Mouse (Mus musculus): ENCODE measurements around the gene Tanc2. TPM values are rescaled to one million over a fixed set of nuclear protein-coding genes. Genes with fewer than 3 reads are reported as not detected.

Gene Tanc2
- polyA plus RNA-seq, 1 experiment from 2014 or later, result 11.6 TPM

DNA sequence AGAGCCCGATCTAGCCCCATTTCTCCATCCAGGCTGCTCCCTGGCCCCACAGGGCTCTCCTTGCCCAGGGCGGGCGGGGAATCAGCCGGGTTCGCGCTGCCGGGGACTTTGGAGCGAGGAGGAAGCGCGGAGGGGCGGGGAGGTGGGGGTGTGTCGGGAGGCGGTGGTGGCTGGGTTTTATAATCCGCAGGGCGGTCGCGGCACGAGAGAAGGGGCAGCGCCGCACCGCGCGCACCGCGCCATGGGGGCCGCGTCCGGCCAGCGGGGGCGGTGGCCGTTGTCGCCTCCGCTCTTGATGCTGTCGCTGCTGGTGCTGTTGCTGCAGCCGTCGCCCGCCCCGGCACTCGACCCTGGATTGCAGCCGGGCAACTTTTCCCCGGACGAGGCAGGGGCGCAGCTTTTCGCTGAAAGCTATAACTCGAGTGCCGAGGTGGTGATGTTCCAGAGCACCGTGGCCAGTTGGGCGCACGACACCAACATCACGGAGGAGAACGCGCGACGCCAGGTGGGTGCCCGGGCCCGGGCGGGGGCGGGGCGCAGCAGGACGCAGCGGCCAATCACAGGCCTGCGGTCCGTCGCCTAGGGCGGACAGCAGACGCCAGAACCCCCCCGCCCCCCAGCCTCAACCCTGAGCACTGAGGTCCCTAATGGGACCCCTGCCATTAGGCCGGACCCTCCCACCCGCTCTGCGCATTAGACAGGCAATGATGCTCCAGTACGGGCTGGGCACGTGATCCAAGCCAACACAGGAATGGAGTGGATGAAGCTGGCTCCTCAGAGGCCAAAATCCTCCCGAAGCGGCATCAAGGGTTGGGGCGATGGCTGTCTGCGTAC lies 378.2 kb downstream of the Tanc2 start, which contains the start of gene Ace:
Gene Ace (plus strand): TSS at position 205 of the 834 bp plus-strand sequence.
- TF ChIP-seq CTCF (IDR thresholded peaks at IDR 0.05), result no peak
- no peak for TF ChIP-seq EP300 (IDR thresholded peaks at IDR 0.05)
- WGBS, result 2% methylated on average over 64 of the region's 76 CpGs
- Histone ChIP-seq H3K4me3 (ENCODE audit: low read depth, low read length) (peak within 1 kb of the TSS; percentile 54), H3K9ac (replicated peaks; ENCODE audit: low read depth) (peak within 1 kb of the TSS; percentile 26; the same call in 1 of the 2 replicates), H3K9me3 (ENCODE audit: low read length) (no peaks in the 10 kb centered on the region), H3K36me3 (ENCODE audit: insufficient read depth, low read length) (no peaks in the 10 kb centered on the region), H3K27me3 (replicated peaks; ENCODE audit: insufficient read depth, low read length) (no peaks in the 10 kb centered on the region; the same call in 1 of the 2 replicates), H3K4me1 (ENCODE audit: insufficient read depth, low read depth, low read length) (peaks cover 4% of the 10 kb centered on the region; the same call in 1 of the 2 replicates), H3K4me2 (replicated peaks; ENCODE audit: low read depth, low read length) (peak within 1 kb of the TSS; percentile 84), H3K27ac (ENCODE audit: low read length) (peak within 1 kb of the TSS; percentile 72)
- ATAC-seq (peak; percentile 76), DNase-seq (ENCODE audit: low spot score) (peak; percentile 31)

DNA sequence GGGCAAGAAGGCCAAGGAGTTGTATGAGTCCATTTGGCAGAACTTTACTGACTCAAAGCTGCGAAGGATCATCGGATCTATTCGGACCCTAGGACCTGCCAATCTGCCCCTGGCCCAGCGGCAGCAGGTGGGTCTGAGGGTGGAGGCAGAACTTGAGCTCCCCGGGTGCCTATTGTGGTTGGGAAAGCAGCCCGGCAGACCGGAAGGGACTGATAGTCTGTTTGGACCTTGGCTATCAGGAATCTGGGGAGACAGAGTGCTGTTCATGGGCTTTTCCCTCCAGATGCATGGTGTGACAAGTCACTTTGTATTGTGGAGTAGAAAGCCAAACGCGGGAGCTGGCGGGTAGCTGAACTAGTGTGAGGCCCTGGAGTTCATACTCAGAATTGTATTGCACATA lies 379.2 kb downstream of the Tanc2 start:
- Histone ChIP-seq H3K27ac (ENCODE audit: low read length) (peak overlapping the region; percentile 72; the same call in 1 of the 2 replicates), H3K36me3 (ENCODE audit: insufficient read depth, low read length) (no peaks in the 10 kb centered on the region), H3K9me3 (ENCODE audit: low read length) (no peaks in the 10 kb centered on the region), H3K4me3 (ENCODE audit: low read depth, low read length) (peak overlapping the region; percentile 54), H3K27me3 (replicated peaks; ENCODE audit: insufficient read depth, low read length) (no peaks in the 10 kb centered on the region; the same call in 1 of the 2 replicates), H3K9ac (replicated peaks; ENCODE audit: low read depth) (no peak overlapping the region), H3K4me2 (replicated peaks; ENCODE audit: low read depth, low read length) (peak overlapping the region; percentile 84), H3K4me1 (ENCODE audit: insufficient read depth, low read depth, low read length) (peaks cover 4% of the 10 kb centered on the region; the same call in 1 of the 2 replicates)
- ATAC-seq, result no peak
- TF ChIP-seq CTCF (IDR thresholded peaks at IDR 0.05), result no peak
- no peak for TF ChIP-seq EP300 (IDR thresholded peaks at IDR 0.05)
- DNase-seq (ENCODE audit: low spot score), result no peak
- WGBS, result 37% methylated on average over 10 of the region's 10 CpGs

DNA sequence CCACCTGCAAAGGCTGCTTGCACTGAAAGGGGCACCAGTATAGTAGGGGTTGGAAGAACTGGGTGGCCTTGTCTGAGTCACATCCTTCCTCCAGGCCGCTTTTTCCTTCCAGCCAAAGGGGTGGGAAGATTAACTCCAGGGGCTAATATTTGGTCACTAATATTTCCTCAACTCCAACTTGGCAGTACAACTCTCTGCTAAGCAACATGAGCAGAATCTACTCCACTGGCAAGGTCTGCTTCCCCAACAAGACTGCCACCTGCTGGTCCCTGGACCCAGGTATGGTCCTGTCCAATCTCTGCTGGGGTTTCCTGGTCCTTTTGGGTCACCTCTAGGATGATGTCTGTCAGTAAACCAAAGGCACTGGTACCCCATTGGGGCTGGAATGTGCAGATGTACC lies 379.7 kb downstream of the Tanc2 start:
- Histone ChIP-seq H3K9ac (replicated peaks; ENCODE audit: low read depth) (no peak overlapping the region), H3K9me3 (ENCODE audit: low read length) (no peaks in the 10 kb centered on the region), H3K27ac (ENCODE audit: low read length) (no peak overlapping the region), H3K27me3 (replicated peaks; ENCODE audit: insufficient read depth, low read length) (no peaks in the 10 kb centered on the region; the same call in 1 of the 2 replicates), H3K4me3 (ENCODE audit: low read depth, low read length) (peak overlapping the region; percentile 54; the same call in 1 of the 2 replicates), H3K4me2 (replicated peaks; ENCODE audit: low read depth, low read length) (peak overlapping the region; percentile 84), H3K36me3 (ENCODE audit: insufficient read depth, low read length) (no peaks in the 10 kb centered on the region), H3K4me1 (ENCODE audit: insufficient read depth, low read depth, low read length) (peaks cover 4% of the 10 kb centered on the region; the same call in 1 of the 2 replicates)
- peak; percentile 31; the same call in 1 of the 2 replicates for TF ChIP-seq EP300 (IDR thresholded peaks at IDR 0.05)
- TF ChIP-seq CTCF (IDR thresholded peaks at IDR 0.05), result peak; percentile 80
- DNase-seq (ENCODE audit: low spot score) (peak; percentile 78), ATAC-seq (peak; percentile 47)
- WGBS, result 31% methylated on average over 1 of the region's 1 CpGs

DNA sequence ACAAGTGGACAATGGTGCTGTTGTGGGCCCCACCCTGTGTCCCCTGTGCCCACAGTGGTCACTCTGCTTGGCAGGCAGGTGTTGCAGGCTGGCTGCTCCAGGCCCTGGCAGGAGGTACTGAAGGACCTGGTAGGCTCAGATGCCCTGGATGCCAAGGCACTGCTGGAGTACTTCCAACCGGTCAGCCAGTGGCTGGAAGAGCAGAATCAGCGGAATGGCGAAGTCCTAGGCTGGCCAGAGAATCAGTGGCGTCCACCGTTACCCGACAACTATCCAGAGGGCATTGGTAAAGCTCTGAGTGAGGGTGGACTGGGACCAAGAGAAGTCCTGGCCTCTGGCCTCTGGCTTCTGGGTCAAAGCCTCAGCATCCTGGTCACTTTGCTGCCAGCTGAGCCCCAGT lies 384.8 kb downstream of the Tanc2 start:
- no peaks in the 10 kb centered on the region for H3K27me3 ChIP-seq (replicated peaks; ENCODE audit: insufficient read depth, low read length)
- no peak overlapping the region for H3K9ac ChIP-seq (replicated peaks; ENCODE audit: low read depth)
- H3K9me3 ChIP-seq (ENCODE audit: low read length), result no peaks in the 10 kb centered on the region
- TF ChIP-seq EP300 (IDR thresholded peaks at IDR 0.05), result no peak
- no peak for TF ChIP-seq CTCF (IDR thresholded peaks at IDR 0.05)
- H3K4me1 ChIP-seq (ENCODE audit: insufficient read depth, low read depth, low read length), result no peaks in the 10 kb centered on the region
- H3K4me2 ChIP-seq (replicated peaks; ENCODE audit: low read depth, low read length), result no peak overlapping the region
- ATAC-seq, result no peak
- no peak for DNase-seq (ENCODE audit: low spot score)
- H3K36me3 ChIP-seq (ENCODE audit: insufficient read depth, low read length), result no peaks in the 10 kb centered on the region
- 88% methylated on average over 6 of the region's 6 CpGs for WGBS
- no peak overlapping the region for H3K27ac ChIP-seq (ENCODE audit: low read length)
- no peak overlapping the region for H3K4me3 ChIP-seq (ENCODE audit: low read depth, low read length)

DNA sequence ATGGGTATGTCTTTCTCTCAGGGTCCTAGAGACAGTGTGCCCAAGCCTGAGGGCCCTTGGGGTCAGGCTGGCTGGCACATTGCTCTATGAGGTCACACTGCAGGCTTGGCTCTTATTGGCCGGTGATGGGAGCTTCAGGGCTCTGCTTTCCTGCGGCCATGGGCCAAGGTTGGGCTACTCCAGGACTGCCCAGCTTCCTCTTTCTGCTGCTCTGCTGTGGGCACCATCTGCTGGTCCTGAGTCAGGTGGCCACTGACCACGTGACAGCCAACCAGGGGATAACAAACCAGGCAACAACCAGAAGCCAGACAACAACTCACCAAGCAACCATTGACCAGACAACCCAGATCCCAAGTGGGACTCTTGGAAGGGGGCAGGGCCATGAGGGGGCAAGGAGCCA lies 385.3 kb downstream of the Tanc2 start:
- no peaks in the 10 kb centered on the region for H3K4me1 ChIP-seq (ENCODE audit: insufficient read depth, low read depth, low read length)
- WGBS, result 83% methylated on average over 3 of the region's 3 CpGs
- ATAC-seq (no peak), DNase-seq (ENCODE audit: low spot score) (no peak)
- H3K27ac ChIP-seq (ENCODE audit: low read length), result no peak overlapping the region
- no peak overlapping the region for H3K9ac ChIP-seq (replicated peaks; ENCODE audit: low read depth)
- no peaks in the 10 kb centered on the region for H3K9me3 ChIP-seq (ENCODE audit: low read length)
- H3K4me2 ChIP-seq (replicated peaks; ENCODE audit: low read depth, low read length), result no peak overlapping the region
- H3K4me3 ChIP-seq (ENCODE audit: low read depth, low read length), result no peak overlapping the region
- no peaks in the 10 kb centered on the region for H3K36me3 ChIP-seq (ENCODE audit: insufficient read depth, low read length)
- TF ChIP-seq EP300 (IDR thresholded peaks at IDR 0.05), result no peak
- TF ChIP-seq CTCF (IDR thresholded peaks at IDR 0.05), result no peak
- no peaks in the 10 kb centered on the region for H3K27me3 ChIP-seq (replicated peaks; ENCODE audit: insufficient read depth, low read length)

DNA sequence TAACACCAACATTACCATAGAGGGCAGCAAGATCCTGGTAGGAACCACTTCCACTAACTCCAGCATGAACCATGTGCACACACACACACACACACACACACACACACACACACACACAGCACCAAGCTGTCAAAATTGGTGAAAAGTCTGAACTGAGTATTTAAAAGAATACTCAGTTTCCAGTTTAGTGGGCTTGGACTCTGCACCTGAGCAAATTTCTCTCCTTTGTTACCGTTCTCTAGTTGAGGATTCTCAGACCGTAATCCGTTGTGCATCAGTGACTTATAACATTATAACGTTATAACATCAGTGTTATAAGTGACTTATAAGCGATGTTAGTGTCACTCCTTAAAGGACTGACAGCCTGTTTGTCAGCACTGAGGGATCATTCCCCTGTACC lies 385.9 kb downstream of the Tanc2 start:
- 89% methylated on average over 5 of the region's 5 CpGs for WGBS

More for the DNA sequence above, 385.9 kb downstream of the Tanc2 start:
- no peak overlapping the region for H3K4me3 ChIP-seq (ENCODE audit: low read depth, low read length)
- no peak overlapping the region for H3K4me2 ChIP-seq (replicated peaks; ENCODE audit: low read depth, low read length)
- DNase-seq (ENCODE audit: low spot score) (no peak), ATAC-seq (no peak)
- H3K9ac ChIP-seq (replicated peaks; ENCODE audit: low read depth), result no peak overlapping the region
- no peaks in the 10 kb centered on the region for H3K9me3 ChIP-seq (ENCODE audit: low read length)
- no peak overlapping the region for H3K27ac ChIP-seq (ENCODE audit: low read length)
- TF ChIP-seq CTCF (IDR thresholded peaks at IDR 0.05) (no peak), EP300 (IDR thresholded peaks at IDR 0.05) (no peak)
- H3K4me1 ChIP-seq (ENCODE audit: insufficient read depth, low read depth, low read length), result no peaks in the 10 kb centered on the region
- no peaks in the 10 kb centered on the region for H3K27me3 ChIP-seq (replicated peaks; ENCODE audit: insufficient read depth, low read length)
- no peaks in the 10 kb centered on the region for H3K36me3 ChIP-seq (ENCODE audit: insufficient read depth, low read length)

Measured in lung, postnatal 0 days (tissue).